Mouse (Mus musculus): ENCODE measurements around the gene Krt87. TPM values are rescaled to one million over a fixed set of nuclear protein-coding genes. Genes with fewer than 3 reads are reported as not detected.

The Krt87 gene
- polyA plus RNA-seq (2014; fragmentation: Illumina TruSeq; extraction: RNeasy Lipid Tissue Mini Kit (QIAGEN cat#74804); ENCODE audit: low read depth, low replicate concordance): not detected

DNA sequence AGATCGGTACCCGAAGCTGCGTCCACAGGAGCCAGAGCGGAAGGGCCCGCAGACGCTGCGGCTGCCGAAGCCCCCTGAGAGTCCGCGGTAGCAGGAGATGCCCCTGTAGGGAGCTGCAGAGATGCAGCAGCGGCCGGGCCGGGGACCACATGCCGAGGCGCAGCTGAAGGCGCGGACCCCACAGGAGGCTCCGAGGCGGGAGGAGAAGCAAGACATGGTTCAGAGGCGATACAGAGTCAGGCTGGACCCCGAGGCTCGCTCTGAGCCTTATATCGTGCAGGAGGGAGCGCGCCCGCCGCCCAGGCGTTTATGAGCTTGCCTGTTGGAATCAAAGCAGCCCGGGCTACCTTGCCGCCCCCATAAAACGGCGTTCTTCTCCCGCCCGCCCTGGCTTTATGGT is at the start of gene Krt87:
TSS of gene Krt87 (minus strand) at position 250 of the 400 bp plus-strand sequence.

DNA sequence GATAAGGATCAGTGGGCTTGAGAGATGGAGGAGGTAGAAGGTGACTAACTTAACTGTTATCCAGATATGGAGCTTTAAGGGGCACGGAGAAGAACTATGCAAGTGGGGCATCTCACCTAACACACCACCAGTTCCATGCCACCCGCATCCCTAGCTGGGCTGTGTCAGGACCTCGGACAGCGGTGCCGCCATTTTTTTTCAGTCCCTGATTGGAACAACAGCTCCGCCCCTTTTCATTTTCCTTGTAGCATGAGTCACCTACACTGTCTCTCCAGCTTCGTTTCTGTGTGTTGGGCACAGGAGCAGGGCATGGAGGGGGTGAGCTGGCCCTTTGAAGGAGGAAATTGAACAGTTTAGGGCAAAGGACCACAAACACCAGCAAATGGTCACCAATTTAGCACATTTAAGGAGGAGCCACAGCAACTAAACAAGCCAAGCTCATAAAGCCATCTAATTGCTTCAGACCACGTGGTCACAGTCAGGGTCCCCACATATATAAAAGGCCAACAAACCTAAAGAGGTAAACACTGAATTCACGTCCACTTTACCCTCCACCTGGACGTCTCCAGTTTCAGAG is 34.4 kb upstream of the Krt87 start, which contains the start of gene Krt86:
TSS of gene Krt86 (plus strand) at position 527 of the 577 bp plus-strand sequence.

DNA sequence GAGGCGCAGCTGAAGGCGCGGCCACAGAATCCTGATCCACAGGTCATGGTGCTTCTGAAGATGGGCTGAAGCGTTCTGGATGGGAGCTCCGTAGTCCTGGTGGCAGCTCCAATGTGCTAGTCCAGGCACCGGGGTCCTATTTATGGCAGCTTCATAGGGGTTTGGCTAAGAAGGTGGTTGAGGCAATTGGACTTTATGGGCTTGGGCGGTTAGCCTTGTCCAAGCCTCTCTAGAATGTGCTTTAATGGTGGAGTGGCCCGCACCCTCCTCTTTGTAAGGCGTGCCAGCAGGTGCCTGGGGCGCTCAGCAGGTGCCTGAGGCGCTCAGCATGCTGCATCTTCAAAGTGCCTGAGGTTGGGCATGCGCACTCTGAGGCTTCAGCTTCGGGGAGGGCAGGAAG is 25.0 kb upstream of the Krt87 start, which contains the start of gene Krt81:
TSS of gene Krt81 (minus strand) at position 101 of the 400 bp plus-strand sequence.

DNA sequence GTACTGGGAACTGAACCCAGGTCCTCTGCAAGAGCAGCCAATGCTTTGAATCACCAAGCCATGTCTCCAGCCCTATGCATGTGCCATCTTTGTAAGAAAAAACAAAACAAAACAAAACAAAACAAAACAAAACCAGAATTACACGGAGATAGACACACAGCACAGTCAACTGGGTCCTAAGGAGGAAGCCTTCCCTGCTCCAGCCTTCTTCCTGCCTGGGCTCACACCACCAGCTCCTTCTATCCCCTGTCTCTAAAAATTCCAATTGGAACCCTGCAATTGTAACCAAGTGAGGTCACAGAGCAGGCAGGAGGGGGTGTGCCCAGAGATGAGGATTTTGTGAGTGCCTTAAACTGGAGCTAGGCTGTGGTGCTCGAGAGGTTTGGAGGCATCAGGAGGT is 8.8 kb upstream of the Krt87 start, which contains the start of gene Krt88:
TSS of gene Krt88 (plus strand) at position 301 of the 400 bp plus-strand sequence.

DNA sequence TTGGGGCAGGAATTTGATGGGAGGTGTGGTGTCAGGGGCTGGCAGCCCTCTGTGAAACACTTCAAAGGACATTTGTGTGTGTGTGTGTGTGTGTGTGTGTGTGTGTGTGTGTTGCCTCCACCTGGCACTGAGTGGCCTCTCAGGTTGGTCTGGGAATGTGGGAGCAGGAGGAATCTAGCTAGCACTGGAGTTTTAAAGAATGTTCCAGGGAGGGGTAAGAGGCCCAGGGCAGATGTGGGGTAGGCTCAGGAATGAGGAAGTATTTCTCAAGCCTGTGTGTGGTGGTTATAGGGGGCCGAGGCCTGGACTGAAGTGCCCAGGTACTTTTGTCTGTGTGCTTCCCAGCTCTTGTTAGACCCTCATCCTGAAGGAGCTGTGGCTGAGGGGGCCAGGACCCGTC is 27.8 kb downstream of the Krt87 start, which contains the start of gene Krt7:
TSS of gene Krt7 (plus strand) at position 269 of the 400 bp plus-strand sequence.

Other genes starting within 250 kb of the Krt87 start
- gene Grasp, start 214.6 kb downstream of the Krt87 start, polyA plus RNA-seq (2014; fragmentation: Illumina TruSeq; extraction: RNeasy Lipid Tissue Mini Kit (QIAGEN cat#74804); ENCODE audit: low read depth, low replicate concordance): 0.35 TPM
- 48.2 TPM for gene Nr4a1, start 184.5 kb downstream of the Krt87 start, polyA plus RNA-seq (2014; fragmentation: Illumina TruSeq; extraction: RNeasy Lipid Tissue Mini Kit (QIAGEN cat#74804); ENCODE audit: low read depth, low replicate concordance)
- gene Atg101, start 154.5 kb downstream of the Krt87 start, polyA plus RNA-seq (2014; fragmentation: Illumina TruSeq; extraction: RNeasy Lipid Tissue Mini Kit (QIAGEN cat#74804); ENCODE audit: low read depth, low replicate concordance): not detected
- gene 6030408B16Rik, start 145.6 kb downstream of the Krt87 start, polyA plus RNA-seq (2014; fragmentation: Illumina TruSeq; extraction: RNeasy Lipid Tissue Mini Kit (QIAGEN cat#74804); ENCODE audit: low read depth, low replicate concordance): not detected
- 0.17 TPM for gene Krt80, start 68.6 kb downstream of the Krt87 start, polyA plus RNA-seq (2014; fragmentation: Illumina TruSeq; extraction: RNeasy Lipid Tissue Mini Kit (QIAGEN cat#74804); ENCODE audit: low read depth, low replicate concordance)
- gene Krt7, start 27.8 kb downstream of the Krt87 start, polyA plus RNA-seq (2014; fragmentation: Illumina TruSeq; extraction: RNeasy Lipid Tissue Mini Kit (QIAGEN cat#74804); ENCODE audit: low read depth, low replicate concordance): not detected
- not detected for gene Krt88, start 8.9 kb upstream of the Krt87 start, polyA plus RNA-seq (2014; fragmentation: Illumina TruSeq; extraction: RNeasy Lipid Tissue Mini Kit (QIAGEN cat#74804); ENCODE audit: low read depth, low replicate concordance)
- gene Krt81, start 24.9 kb upstream of the Krt87 start, polyA plus RNA-seq (2014; fragmentation: Illumina TruSeq; extraction: RNeasy Lipid Tissue Mini Kit (QIAGEN cat#74804); ENCODE audit: low read depth, low replicate concordance): not detected
- not detected for gene Krt86, start 34.7 kb upstream of the Krt87 start, polyA plus RNA-seq (2014; fragmentation: Illumina TruSeq; extraction: RNeasy Lipid Tissue Mini Kit (QIAGEN cat#74804); ENCODE audit: low read depth, low replicate concordance)
- gene Krt83, start 52.7 kb upstream of the Krt87 start, polyA plus RNA-seq (2014; fragmentation: Illumina TruSeq; extraction: RNeasy Lipid Tissue Mini Kit (QIAGEN cat#74804); ENCODE audit: low read depth, low replicate concordance): not detected
- gene Gm49425, start 78.5 kb upstream of the Krt87 start, polyA plus RNA-seq (2014; fragmentation: Illumina TruSeq; extraction: RNeasy Lipid Tissue Mini Kit (QIAGEN cat#74804); ENCODE audit: low read depth, low replicate concordance): not detected
- gene Krt84, start 94.0 kb upstream of the Krt87 start, polyA plus RNA-seq (2014; fragmentation: Illumina TruSeq; extraction: RNeasy Lipid Tissue Mini Kit (QIAGEN cat#74804); ENCODE audit: low read depth, low replicate concordance): not detected
- gene Krt82, start 111.9 kb upstream of the Krt87 start, polyA plus RNA-seq (2014; fragmentation: Illumina TruSeq; extraction: RNeasy Lipid Tissue Mini Kit (QIAGEN cat#74804); ENCODE audit: low read depth, low replicate concordance): not detected
- gene Krt90, start 124.1 kb upstream of the Krt87 start, polyA plus RNA-seq (2014; fragmentation: Illumina TruSeq; extraction: RNeasy Lipid Tissue Mini Kit (QIAGEN cat#74804); ENCODE audit: low read depth, low replicate concordance): not detected
- not detected for gene Krt75, start 135.1 kb upstream of the Krt87 start, polyA plus RNA-seq (2014; fragmentation: Illumina TruSeq; extraction: RNeasy Lipid Tissue Mini Kit (QIAGEN cat#74804); ENCODE audit: low read depth, low replicate concordance)
- gene Gm5414, start 189.4 kb upstream of the Krt87 start, polyA plus RNA-seq (2014; fragmentation: Illumina TruSeq; extraction: RNeasy Lipid Tissue Mini Kit (QIAGEN cat#74804); ENCODE audit: low read depth, low replicate concordance): not detected
- not detected for gene Gm5478, start 208.6 kb upstream of the Krt87 start, polyA plus RNA-seq (2014; fragmentation: Illumina TruSeq; extraction: RNeasy Lipid Tissue Mini Kit (QIAGEN cat#74804); ENCODE audit: low read depth, low replicate concordance)
- gene Krt6b, start 241.5 kb upstream of the Krt87 start, polyA plus RNA-seq (2014; fragmentation: Illumina TruSeq; extraction: RNeasy Lipid Tissue Mini Kit (QIAGEN cat#74804); ENCODE audit: low read depth, low replicate concordance): not detected

Measured in adrenal gland, adult 10 weeks (tissue).